Mouse (Mus musculus) heart, embryonic 16.5 days (tissue): ENCODE data around the gene Rsph1. TPM values are rescaled to one million over a fixed set of nuclear protein-coding genes. Genes with fewer than 3 reads are reported as not detected.

Experiments
- ATAC-seq: fragments of 200-750 bp; cut with Nextera tagmentation; replicated peaks from 2 replicates; pipeline ENCODE4 v1.8.0; 2017; ENCODE audit warnings: moderate number of reproducible peaks; ENCODE audit not compliant: insufficient read depth, low FRiP score; ENCODE audit errors: extremely low read depth
- H3K27ac ChIP-seq: fragments of 300-500 bp; sonication (generic); 2 replicates; pipeline ENCODE4 v1.5.1; 2014; ENCODE audit warnings: mild to moderate bottlenecking, low read length, control low read depth, moderate library complexity
- H3K27me3 ChIP-seq: fragments of 300-500 bp; sonication (generic); 2 replicates; pipeline ENCODE4 v1.6.1; 2014; ENCODE audit warnings: low read length, mixed read lengths; ENCODE audit not compliant: control insufficient read depth, insufficient read depth
- H3K36me3 ChIP-seq: fragments of 300-500 bp; sonication (generic); 2 replicates; pipeline ENCODE4 v1.6.1; 2014; ENCODE audit not compliant: control insufficient read depth, insufficient read depth
- H3K4me1 ChIP-seq: fragments of 300-500 bp; sonication (generic); 2 replicates; pipeline ENCODE4 v1.6.1; 2014; ENCODE audit warnings: low read length, mixed read lengths; ENCODE audit not compliant: control insufficient read depth, insufficient read depth
- H3K4me2 ChIP-seq: fragments of 300-500 bp; sonication (generic); 2 replicates; pipeline ENCODE4 v1.6.1; 2014; ENCODE audit warnings: low read depth, mild to moderate bottlenecking, control low read depth, low read length
- H3K4me3 ChIP-seq: fragments of 300-500 bp; sonication (generic); 2 replicates; pipeline ENCODE4 v1.5.1; 2014; ENCODE audit warnings: mild to moderate bottlenecking, control low read depth, low read length
- H3K9ac ChIP-seq: fragments of 300-500 bp; sonication (generic); 2 replicates; pipeline ENCODE4 v1.6.1; 2014; ENCODE audit warnings: low read length, control low read depth
- H3K9me3 ChIP-seq: fragments of 300-500 bp; sonication (generic); replicated peaks from 2 replicates; pipeline ENCODE4 v1.6.1; 2016; ENCODE audit warnings: low read length; ENCODE audit not compliant: control insufficient read depth
- WGBS: fragments of 180-500 bp; shearing (Covaris S2); extraction: QIAGEN DNeasy Blood & Tissue Kit; methylation state at CpG from one replicate; pipeline ENCODE4 v1.1.7; 2014; 5-methylcytosine and 5-hydroxymethylcytosine counted together
- polyA plus RNA-seq: library from polyadenylated mRNA; unstranded; fragments of >200 nt; fragmentation: Nextera tagmentation; extraction: Ambion mirVana; gene quantifications from 2 replicates; pipeline ENCODE4 v1.2.1, GENCODE M21; 2015

The Rsph1 gene
- polyA plus RNA-seq, 1 experiment from 2014 or later = 3.5 TPM

- Histone ChIP-seq H3K4me1 (no peaks in the 10 kb centered on the region), H3K4me3 (no peak overlapping the region), H3K27me3 (no peaks in the 10 kb centered on the region), H3K9me3 (no peaks in the 10 kb centered on the region), H3K27ac (no peak overlapping the region), H3K36me3 (no peaks in the 10 kb centered on the region), H3K4me2 (no peak overlapping the region), H3K9ac (no peak overlapping the region)
- WGBS = 85% methylated on average over 12 of the region's 12 CpGs
- ATAC-seq = no peak
Measured at GRCm38 (mm10) chr17:31257898-31258297, 19.3 kb downstream of the Rsph1 start.

- no peaks in the 10 kb centered on the region for H3K4me1 ChIP-seq
- no peak overlapping the region for H3K4me3 ChIP-seq
- no peaks in the 10 kb centered on the region for H3K36me3 ChIP-seq
- no peak for ATAC-seq
- H3K9ac ChIP-seq = no peak overlapping the region
- no peak overlapping the region for H3K4me2 ChIP-seq
- H3K27me3 ChIP-seq = no peaks in the 10 kb centered on the region
- H3K27ac ChIP-seq = no peak overlapping the region
- WGBS = 82% methylated on average over 1 of the region's 1 CpGs
- H3K9me3 ChIP-seq = no peaks in the 10 kb centered on the region
Measured at GRCm38 (mm10) chr17:31257149-31257548, 20.0 kb downstream of the Rsph1 start.

GRCm38 (mm10) chr17:31254463-31254931 lies 22.7 kb downstream of the Rsph1 start:
- WGBS = 12% methylated on average over 9 of the region's 9 CpGs
- H3K4me1 ChIP-seq = no peaks in the 10 kb centered on the region
- no peak overlapping the region for H3K4me3 ChIP-seq
- no peak overlapping the region for H3K4me2 ChIP-seq
- H3K36me3 ChIP-seq = no peaks in the 10 kb centered on the region
- no peak overlapping the region for H3K9ac ChIP-seq
- no peak overlapping the region for H3K27ac ChIP-seq
- ATAC-seq = peak; percentile 78
- no peaks in the 10 kb centered on the region for H3K27me3 ChIP-seq
- no peaks in the 10 kb centered on the region for H3K9me3 ChIP-seq

GRCm38 (mm10) chr17:31253951-31254350 lies 23.2 kb downstream of the Rsph1 start:
- WGBS = 56% methylated on average over 5 of the region's 5 CpGs
- H3K9me3 ChIP-seq = no peaks in the 10 kb centered on the region

GRCm38 (mm10) chr17:31247144-31247543 lies 30.0 kb downstream of the Rsph1 start:
- H3K27me3 ChIP-seq = no peaks in the 10 kb centered on the region
- no peak overlapping the region for H3K9ac ChIP-seq
- H3K4me3 ChIP-seq = no peak overlapping the region
- H3K9me3 ChIP-seq = peaks cover 4% of the 10 kb centered on the region; the same call in 1 of the 2 replicates
- H3K36me3 ChIP-seq = no peaks in the 10 kb centered on the region
- H3K4me2 ChIP-seq = no peak overlapping the region
- no peak overlapping the region for H3K27ac ChIP-seq
- ATAC-seq = no peak
- H3K4me1 ChIP-seq = peaks cover 7% of the 10 kb centered on the region
- 25% methylated on average over 5 of the region's 5 CpGs for WGBS

More at GRCm38 (mm10) chr17:31253951-31254350, 23.2 kb downstream of the Rsph1 start:
- no peak for ATAC-seq
- Histone ChIP-seq H3K27ac (no peak overlapping the region), H3K9ac (no peak overlapping the region), H3K27me3 (no peaks in the 10 kb centered on the region), H3K4me3 (no peak overlapping the region), H3K4me1 (no peaks in the 10 kb centered on the region), H3K4me2 (no peak overlapping the region), H3K36me3 (no peaks in the 10 kb centered on the region)

- Histone ChIP-seq H3K27ac (peak overlapping the region; percentile 27; the same call in 1 of the 2 replicates), H3K4me1 (peaks cover 7% of the 10 kb centered on the region), H3K36me3 (no peaks in the 10 kb centered on the region), H3K9me3 (peaks cover 4% of the 10 kb centered on the region; the same call in 1 of the 2 replicates), H3K4me3 (no peak overlapping the region), H3K27me3 (no peaks in the 10 kb centered on the region), H3K9ac (no peak overlapping the region), H3K4me2 (no peak overlapping the region)
- WGBS = 27% methylated on average over 5 of the region's 5 CpGs
- ATAC-seq = peak; percentile 89
Measured at GRCm38 (mm10) chr17:31245321-31245720, 31.9 kb downstream of the Rsph1 start.

GRCm38 (mm10) chr17:31242764-31243163 lies 34.4 kb downstream of the Rsph1 start:
- peaks cover 4% of the 10 kb centered on the region; the same call in 1 of the 2 replicates for H3K9me3 ChIP-seq
- H3K36me3 ChIP-seq = no peaks in the 10 kb centered on the region
- WGBS = 0% methylated on average over 1 of the region's 1 CpGs
- H3K9ac ChIP-seq = no peak overlapping the region
- H3K4me1 ChIP-seq = peaks cover 7% of the 10 kb centered on the region
- no peak overlapping the region for H3K27ac ChIP-seq
- H3K4me3 ChIP-seq = no peak overlapping the region
- no peaks in the 10 kb centered on the region for H3K27me3 ChIP-seq
- ATAC-seq = no peak
- no peak overlapping the region for H3K4me2 ChIP-seq

GRCm38 (mm10) chr17:31241156-31241555 lies 36.0 kb downstream of the Rsph1 start:
- no peak overlapping the region for H3K27ac ChIP-seq
- 79% methylated on average over 8 of the region's 8 CpGs for WGBS
- H3K4me1 ChIP-seq = peaks cover 7% of the 10 kb centered on the region
- no peaks in the 10 kb centered on the region for H3K36me3 ChIP-seq
- H3K9me3 ChIP-seq = peaks cover 4% of the 10 kb centered on the region; the same call in 1 of the 2 replicates
- no peak for ATAC-seq
- no peaks in the 10 kb centered on the region for H3K27me3 ChIP-seq
- H3K4me3 ChIP-seq = no peak overlapping the region
- no peak overlapping the region for H3K9ac ChIP-seq
- H3K4me2 ChIP-seq = no peak overlapping the region

- Histone ChIP-seq H3K4me2 (no peak overlapping the region), H3K4me1 (no peaks in the 10 kb centered on the region), H3K9me3 (no peaks in the 10 kb centered on the region), H3K4me3 (no peak overlapping the region), H3K27me3 (no peaks in the 10 kb centered on the region), H3K36me3 (no peaks in the 10 kb centered on the region), H3K9ac (no peak overlapping the region), H3K27ac (no peak overlapping the region)
- ATAC-seq = no peak
- WGBS = 74% methylated on average over 7 of the region's 7 CpGs
Measured at GRCm38 (mm10) chr17:31238234-31239020, 38.8 kb downstream of the Rsph1 start.
